Mouse (Mus musculus) left cerebral cortex, postnatal 10 days (tissue): ENCODE data around the gene Gm49027. TPM values are rescaled to one million over a fixed set of nuclear protein-coding genes. Genes with fewer than 3 reads are reported as not detected.
A peak's percentile ranks its signal among the peaks of the same experiment; 100 is the strongest.

Experiments
- DNase-seq, 2 experiments: peaks; one replicate each; pipeline ENCODE4 v3.0.0; 2021 to 2022; ENCODE audit warnings: low spot score in 2 of 2, mixed read lengths in 1 of 2; ENCODE audit errors: extremely low spot score in 1 of 2
- intact Hi-C: fragments of 180-260 bp; cut with DNase I; formaldehyde crosslinking; loops from one replicate; pipeline ENCODE4 v1.15.1; 2025
- microRNA-seq: library from miRNA; unstranded; fragments of <30 nt; microRNA quantifications from one replicate; pipeline ENCODE4 v1.2.0, GENCODE M21; 2022
- total RNA-seq, 2 experiments: library from RNA; stranded (reverse); gene quantifications; 2 replicates each; pipeline ENCODE4 v1.2.3; 2021

Gm49027 gene
- total RNA-seq, 2 experiments from 2014 or later: 4.7 to 5.0 TPM

DNA sequence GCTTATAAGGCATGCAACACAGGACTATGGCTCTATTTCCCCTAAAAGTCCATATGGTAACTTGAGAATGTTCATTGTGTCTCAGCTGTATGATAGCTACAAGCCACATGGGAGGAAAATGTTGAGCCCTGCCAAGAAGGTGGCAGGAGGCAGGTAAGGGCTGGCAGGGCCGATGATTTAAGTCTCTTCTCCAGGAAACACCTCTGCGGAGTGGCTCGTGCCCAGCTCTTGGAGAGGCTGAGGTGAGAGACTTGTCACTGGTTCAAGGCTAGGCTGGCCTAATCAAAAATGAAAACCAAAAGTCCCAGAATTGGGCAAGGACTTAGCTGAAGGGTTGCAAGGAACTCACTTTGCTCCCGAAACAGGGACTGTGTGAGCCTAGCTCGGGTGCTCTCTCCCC, 15.1 kb downstream of the Gm49027 start, which contains the start of gene B3gnt4:
B3gnt4 (plus strand) TSS at position 301 of the 400 bp plus-strand sequence.
- DNase-seq: no peak
- intact Hi-C loops: no loop called here

GRCm38 (mm10) chr5:123508921-123509320, 16.4 kb downstream of the Gm49027 start:
- no peak for DNase-seq
- intact Hi-C loops: no loop called here

DNA sequence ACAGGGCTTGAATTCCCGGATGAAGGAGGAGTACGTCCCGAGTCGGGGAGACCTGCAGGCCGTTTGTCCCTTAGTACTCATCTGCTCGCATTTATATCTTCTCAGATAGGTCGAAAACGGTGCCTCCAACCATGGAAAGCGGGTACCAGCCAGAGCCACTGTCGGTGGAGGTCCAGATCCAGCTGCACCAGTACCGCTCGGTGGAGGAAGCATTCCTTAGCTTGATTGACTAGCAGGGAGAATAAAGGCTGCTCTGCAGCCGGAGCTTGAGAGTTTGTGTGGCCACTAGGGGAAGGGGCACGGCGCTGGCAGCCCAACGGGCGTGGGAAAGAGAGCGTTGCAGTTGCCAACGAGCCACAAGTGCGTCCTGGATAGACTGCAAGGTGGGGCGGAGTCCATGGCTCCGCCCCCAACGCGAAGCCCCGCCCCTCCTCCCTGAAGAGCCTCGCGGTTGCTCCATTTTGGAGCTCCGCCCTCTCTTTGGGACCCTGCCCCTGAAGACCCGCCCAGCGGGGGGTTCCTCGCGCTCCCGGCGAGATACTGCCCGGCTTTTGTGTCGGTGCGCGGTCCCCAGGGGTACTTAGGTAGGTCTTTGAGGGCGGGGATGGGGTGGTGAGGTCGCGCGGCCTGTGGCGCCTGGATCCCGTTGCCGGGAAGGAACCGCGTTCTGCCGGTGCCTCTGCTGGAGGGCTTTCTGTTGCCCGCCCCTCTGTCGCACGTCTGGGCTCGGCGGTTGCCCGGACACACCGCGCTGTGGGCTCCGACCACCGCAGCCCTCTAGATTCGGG, 17.2 kb downstream of the Gm49027 start:
- intact Hi-C loops: no loop called here

GRCm38 (mm10) chr5:123501973-123502372, 23.3 kb downstream of the Gm49027 start:
- intact Hi-C loops: loop anchor here (5.0 kb wide), 1 partner anchor 135 kb away; no protein-coding TSS in a partner anchor
- no peak for DNase-seq

More for the DNA sequence above, 17.2 kb downstream of the Gm49027 start:
- DNase-seq: peak; percentile 76 to 90

GRCm38 (mm10) chr5:123499717-123500116, 25.6 kb downstream of the Gm49027 start:
- intact Hi-C loops: loop anchor here (2.0 to 10.0 kb wide), 3 partner anchors 55 to 245 kb away; partner anchors contain the start of gene Wdr66
- peak in 1 of 2 experiments; percentile 44 for DNase-seq

- no peak for DNase-seq
- intact Hi-C loops: loop anchor here (10.0 kb wide), 1 partner anchor 235 kb away; the partner anchor contains the start of gene Wdr66
Observed at GRCm38 (mm10) chr5:123489935-123490334, 35.4 kb downstream of the Gm49027 start.

- DNase-seq: no peak
Observed at GRCm38 (mm10) chr5:123489112-123489785, 36.0 kb downstream of the Gm49027 start, which contains the start of the genes Lrrc43 and Il31. Lrrc43 (plus strand) TSS chr5:123489305. Il31 (minus strand) TSS chr5:123489489.

DNA sequence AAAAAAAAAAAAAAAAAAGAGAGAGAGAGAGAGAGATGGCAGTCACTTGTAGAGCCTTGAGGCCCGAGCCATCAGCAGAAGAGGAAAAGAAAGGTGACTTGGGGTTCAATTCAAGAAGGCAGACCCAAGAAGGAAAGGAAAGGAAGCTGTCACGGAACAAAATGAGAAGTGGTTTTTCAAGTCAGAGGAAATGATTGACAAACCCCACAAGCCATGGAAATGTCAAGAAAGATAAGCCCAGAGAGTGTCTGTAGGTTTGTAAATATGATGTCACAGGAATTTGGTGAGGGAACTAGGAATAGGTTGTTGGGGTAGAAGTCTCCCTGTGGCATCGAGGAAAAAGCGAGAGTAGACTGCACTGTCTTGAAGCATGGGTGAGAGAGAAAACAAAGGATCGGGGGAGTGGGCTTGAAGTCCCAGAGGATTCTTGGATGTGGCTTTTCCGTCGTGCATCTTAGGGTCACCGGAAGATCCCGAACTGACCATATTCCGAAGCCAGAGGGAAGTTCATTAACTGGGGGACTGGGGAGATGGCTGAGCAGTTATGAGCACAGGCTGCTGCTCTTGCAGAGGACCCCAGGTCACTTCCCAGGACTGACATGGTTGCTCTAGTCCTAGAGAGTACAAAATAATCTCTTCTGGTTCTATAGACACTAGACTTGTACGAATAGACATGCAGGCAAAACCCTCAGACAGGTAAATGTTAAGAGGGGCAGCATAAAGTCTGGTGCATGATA, 37.5 kb downstream of the Gm49027 start:
- intact Hi-C loops: no loop called here
- DNase-seq: no peak

More at GRCm38 (mm10) chr5:123489112-123489785, 36.0 kb downstream of the Gm49027 start, which contains the start of the genes Lrrc43 and Il31:
- intact Hi-C loops: no loop called here

DNA sequence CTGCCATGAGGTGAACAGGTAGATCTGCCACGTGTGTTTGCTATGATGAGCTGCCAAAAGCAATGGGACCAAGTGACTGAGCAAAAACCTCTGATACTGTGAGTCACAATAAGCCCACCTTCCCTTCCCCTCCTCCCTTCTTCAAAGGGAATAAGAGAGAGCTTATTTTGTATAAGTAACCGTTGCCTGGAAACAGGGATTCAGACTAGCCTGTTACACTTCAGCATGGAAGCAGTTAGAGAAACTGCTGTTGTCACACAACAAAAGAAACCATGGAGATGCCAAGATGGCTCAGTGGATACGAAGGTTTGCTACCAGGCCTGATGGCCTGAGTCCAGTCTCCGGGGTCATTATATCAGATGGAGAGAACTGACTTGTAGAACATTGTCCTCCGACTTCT, 51.5 kb downstream of the Gm49027 start:
- intact Hi-C loops: no loop called here
- DNase-seq: peak in 1 of 2 experiments; percentile 5

DNA sequence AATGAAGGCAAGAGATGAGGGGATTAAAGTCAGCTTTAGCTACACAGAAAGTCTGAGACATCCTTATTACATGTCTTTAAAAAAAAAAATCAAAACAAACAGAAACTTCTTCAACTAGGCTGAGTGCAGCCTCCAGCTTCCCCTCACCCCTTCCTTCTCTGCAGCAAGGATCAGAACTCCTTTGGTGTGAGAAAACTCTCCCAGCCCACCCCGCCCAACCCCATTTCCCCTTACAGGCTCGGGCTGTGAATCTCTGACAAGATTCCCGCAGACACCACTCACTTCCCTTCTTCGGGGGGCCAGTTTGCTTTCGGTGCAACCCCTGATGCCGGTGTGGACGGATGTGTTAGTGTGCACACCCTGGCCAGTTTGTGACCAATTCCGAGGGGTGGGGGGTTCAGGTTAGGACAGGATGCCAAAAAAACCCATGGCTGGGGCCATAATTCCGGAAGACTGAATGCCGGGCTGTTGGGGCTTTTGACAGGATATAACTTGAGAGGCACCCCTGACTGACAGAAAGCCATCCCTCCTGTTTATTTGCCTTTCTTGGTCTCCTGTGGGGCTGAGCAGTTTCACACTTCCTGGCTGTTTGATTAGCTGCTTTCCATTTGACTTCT, 54.4 kb downstream of the Gm49027 start:
- peak in 1 of 2 experiments; percentile 29 for DNase-seq
- intact Hi-C loops: no loop called here

- intact Hi-C loops: no loop called here
- no peak for DNase-seq
Observed at GRCm38 (mm10) chr5:123464638-123465037, 60.6 kb downstream of the Gm49027 start.

Small RNA genes within 50 kb of the gene (microRNA-seq; reads per million reads assigned to microRNA genes)
- gene Mir7647: 2.9 reads per million, percentile 2 among the genes with 10 or more reads in this experiment

Other genes with a start within 250 kb of the Gm49027 start
- 10 to 100 TPM; 81.4 to 83.3 TPM for gene Bcl7a, start 181.7 kb downstream of the Gm49027 start, total RNA-seq
- gene Mlxip, start 130.7 kb downstream of the Gm49027 start, total RNA-seq: 10 to 100 TPM; 22.6 to 24.6 TPM
- 1 to 10 TPM; 1.4 to 2.1 TPM for gene Lrrc43, start 36.2 kb downstream of the Gm49027 start, total RNA-seq
- not detected for gene Il31, start 36.0 kb downstream of the Gm49027 start, total RNA-seq
- 1 to 10 TPM; 1.1 to 1.2 TPM for gene B3gnt4, start 15.0 kb downstream of the Gm49027 start, total RNA-seq
- 10 to 100 TPM; 41.3 to 45.8 TPM for gene Diablo, start 1.3 kb downstream of the Gm49027 start, total RNA-seq
- gene Vps33a, start 47.5 kb upstream of the Gm49027 start, total RNA-seq: 10 to 100 TPM; 70.1 to 76.9 TPM
- 100 to 1,000 TPM; 112 to 122 TPM for gene Clip1, start 159.1 kb upstream of the Gm49027 start, total RNA-seq
- 10 to 100 TPM; 45.0 to 47.6 TPM for gene Zcchc8, start 195.6 kb upstream of the Gm49027 start, total RNA-seq
- gene Rsrc2, start 223.9 kb upstream of the Gm49027 start, total RNA-seq: 10 to 100 TPM; 75.6 to 80.5 TPM
- gene Kntc1, start 224.2 kb upstream of the Gm49027 start, total RNA-seq: 1 to 10 TPM; 2.6 to 2.8 TPM